Mouse (Mus musculus): Measurements from ENCODE around the gene Rcn3. TPM values are rescaled to one million over a fixed set of nuclear protein-coding genes. Genes with fewer than 3 reads are reported as not detected.

Rcn3 gene
- polyA plus RNA-seq, 1 experiment from 2014 or later = 376 TPM

GRCm38 (mm10) chr7:45094121-45094520 lies 2.1 kb upstream of the Rcn3 start:
- Histone ChIP-seq H3K27me3 (no peaks in the 10 kb centered on the region), H3K4me3 (no peak overlapping the region), H3K4me2 (peak overlapping the region; percentile 24; the same call in 1 of the 2 replicates), H3K4me1 (peaks cover 33% of the 10 kb centered on the region), H3K27ac (peak overlapping the region; percentile 89), H3K36me3 (peaks cover 28% of the 10 kb centered on the region), H3K9ac (no peak overlapping the region), H3K9me3 (no peaks in the 10 kb centered on the region)
- WGBS = 24% methylated on average over 7 of the region's 7 CpGs
- no peak for ATAC-seq (ENCODE audit: insufficient number of reproducible peaks, insufficient read depth, low FRiP score, low TSS enrichment, low read depth)

DNA sequence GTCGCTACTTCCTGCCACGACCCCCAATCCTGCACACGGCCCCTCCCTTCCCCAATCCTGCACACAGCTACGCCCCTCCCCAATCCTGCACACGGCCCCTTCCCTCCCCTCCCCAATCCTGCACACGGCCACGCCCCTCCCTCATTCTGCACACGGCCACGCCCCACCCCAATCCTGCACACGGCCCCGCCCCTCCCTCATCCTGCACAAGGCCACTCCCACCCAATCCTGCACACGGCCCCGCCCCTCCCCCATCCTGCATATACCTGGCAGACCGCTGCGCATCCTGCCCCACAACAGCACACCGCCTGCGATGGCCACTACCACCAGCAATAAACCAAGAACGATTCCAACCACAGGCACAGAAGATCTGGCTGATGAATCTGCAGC lies 1.5 kb upstream of the Rcn3 start:
- peaks cover 27% of the 10 kb centered on the region for H3K36me3 ChIP-seq
- H3K9me3 ChIP-seq = no peaks in the 10 kb centered on the region

GRCm38 (mm10) chr7:45092828-45093515 lies 951 bp upstream of the Rcn3 start:
- ATAC-seq (ENCODE audit: insufficient number of reproducible peaks, insufficient read depth, low FRiP score, low TSS enrichment, low read depth) = no peak
- Histone ChIP-seq H3K9ac (peak overlapping the region; percentile 41; the same call in 1 of the 2 replicates), H3K27ac (peak overlapping the region; percentile 89), H3K36me3 (peaks cover 32% of the 10 kb centered on the region), H3K4me1 (peaks cover 33% of the 10 kb centered on the region), H3K9me3 (no peaks in the 10 kb centered on the region), H3K27me3 (no peaks in the 10 kb centered on the region), H3K4me2 (peak overlapping the region; percentile 76), H3K4me3 (0 out of 2 replicates have a peak overlapping the region, but pooled peaks have one; percentile 16)
- WGBS = 25% methylated on average over 12 of the region's 12 CpGs

More for the DNA sequence above, 1.5 kb upstream of the Rcn3 start:
- WGBS = 31% methylated on average over 18 of the region's 18 CpGs
- peaks cover 33% of the 10 kb centered on the region for H3K4me1 ChIP-seq
- H3K4me3 ChIP-seq = no peak overlapping the region
- no peak for ATAC-seq (ENCODE audit: insufficient number of reproducible peaks, insufficient read depth, low FRiP score, low TSS enrichment, low read depth)
- H3K27ac ChIP-seq = peak overlapping the region; percentile 89
- H3K9ac ChIP-seq = no peak overlapping the region
- no peaks in the 10 kb centered on the region for H3K27me3 ChIP-seq
- no peak overlapping the region for H3K4me2 ChIP-seq

GRCm38 (mm10) chr7:45091001-45091990 lies 725 bp downstream of the Rcn3 start:
- Histone ChIP-seq H3K4me3 (peak overlapping the region; percentile 66), H3K36me3 (peaks cover 38% of the 10 kb centered on the region), H3K9me3 (no peaks in the 10 kb centered on the region), H3K4me1 (peaks cover 33% of the 10 kb centered on the region), H3K27me3 (no peaks in the 10 kb centered on the region), H3K9ac (peak overlapping the region; percentile 88), H3K27ac (peak overlapping the region; percentile 89), H3K4me2 (peak overlapping the region; percentile 76)
- 0 out of 2 replicates have a peak, but pooled peaks have one; percentile 26 for ATAC-seq (ENCODE audit: insufficient number of reproducible peaks, insufficient read depth, low FRiP score, low TSS enrichment, low read depth)
- 10% methylated on average over 35 of the region's 35 CpGs for WGBS

DNA sequence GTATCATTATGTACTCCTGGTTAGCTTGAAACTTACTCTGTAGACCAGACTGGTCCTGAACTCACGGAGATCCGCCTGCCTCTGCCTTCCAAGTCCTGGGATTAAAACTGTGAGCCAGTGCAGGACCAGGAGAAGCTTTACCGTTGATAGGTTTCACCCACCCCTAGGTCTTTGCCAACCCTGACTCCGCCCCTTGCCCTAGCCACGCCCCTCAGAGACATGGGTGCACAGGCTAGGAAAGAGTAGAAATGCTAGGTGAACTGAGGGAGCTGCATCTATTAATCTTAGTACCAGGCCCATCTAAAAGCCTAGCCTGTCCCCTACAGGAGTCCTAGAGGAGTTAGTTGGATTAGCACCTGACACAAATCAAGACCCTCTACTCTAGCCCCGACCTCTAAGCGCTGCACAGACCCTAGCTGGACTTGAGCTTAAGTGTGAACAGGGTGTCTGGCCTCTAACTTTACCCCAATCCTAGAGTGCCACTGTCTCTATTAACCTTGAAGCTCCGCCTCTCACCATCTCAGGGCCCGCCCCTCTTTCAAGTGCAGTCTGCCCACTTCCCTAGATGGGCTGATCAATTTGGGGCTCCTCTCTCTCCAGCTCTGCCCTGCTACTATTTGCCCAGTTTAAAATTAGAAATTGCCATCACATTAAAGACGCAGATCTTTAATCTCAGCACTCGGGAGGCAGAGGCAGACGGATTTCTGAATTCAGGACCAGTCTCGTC lies 1.6 kb downstream of the Rcn3 start:
- Histone ChIP-seq H3K4me2 (peak overlapping the region; percentile 76), H3K9me3 (no peaks in the 10 kb centered on the region), H3K4me1 (peaks cover 33% of the 10 kb centered on the region), H3K36me3 (peaks cover 43% of the 10 kb centered on the region), H3K9ac (peak overlapping the region; percentile 88), H3K27me3 (no peaks in the 10 kb centered on the region), H3K27ac (peak overlapping the region; percentile 89), H3K4me3 (peak overlapping the region; percentile 66)
- WGBS = 75% methylated on average over 13 of the region's 13 CpGs
- no peak for ATAC-seq (ENCODE audit: insufficient number of reproducible peaks, insufficient read depth, low FRiP score, low TSS enrichment, low read depth)

DNA sequence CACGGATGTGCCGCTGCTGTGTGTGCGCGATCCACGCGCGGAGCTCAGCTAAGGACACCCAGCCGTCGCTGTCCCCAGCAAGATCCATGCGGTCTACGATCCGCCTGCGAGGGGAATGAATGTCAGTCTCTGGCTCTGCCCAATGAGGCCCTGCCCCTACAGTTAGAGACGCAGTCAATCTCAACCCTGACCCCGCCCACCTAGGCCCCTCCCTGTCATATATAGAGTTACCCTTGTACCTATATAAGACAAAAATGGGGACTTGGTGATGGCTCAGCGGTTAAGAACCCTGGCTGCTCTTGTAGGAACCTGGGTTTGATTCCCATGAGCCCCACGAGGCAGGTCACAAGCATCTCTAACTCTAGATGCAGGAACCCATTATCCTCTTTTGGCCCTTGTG lies 3.4 kb downstream of the Rcn3 start:
- Histone ChIP-seq H3K9ac (no peak overlapping the region), H3K4me1 (peaks cover 21% of the 10 kb centered on the region), H3K4me3 (no peak overlapping the region), H3K36me3 (peaks cover 57% of the 10 kb centered on the region), H3K27ac (no peak overlapping the region), H3K4me2 (no peak overlapping the region), H3K27me3 (no peaks in the 10 kb centered on the region), H3K9me3 (no peaks in the 10 kb centered on the region)
- 93% methylated on average over 17 of the region's 17 CpGs for WGBS
- ATAC-seq (ENCODE audit: insufficient number of reproducible peaks, insufficient read depth, low FRiP score, low TSS enrichment, low read depth) = no peak

DNA sequence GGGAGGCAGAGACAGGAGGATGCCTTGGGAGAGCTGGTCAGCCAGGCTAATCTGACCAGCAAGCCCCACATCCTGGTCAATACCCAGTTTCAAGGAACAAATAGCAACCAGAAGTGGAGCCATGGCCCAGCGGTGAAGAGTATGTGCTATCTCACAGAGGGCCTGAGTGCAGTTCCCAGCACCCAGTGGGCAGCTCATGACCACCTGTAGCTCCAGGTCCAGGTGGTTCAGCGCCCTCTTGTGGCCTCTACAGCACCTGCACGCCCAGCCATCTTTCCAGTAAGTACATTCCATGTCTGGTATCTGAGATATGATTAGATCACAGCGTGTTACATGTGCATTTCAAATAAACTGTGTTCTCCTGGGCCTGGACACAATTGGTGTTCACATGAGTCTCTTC lies 5.9 kb downstream of the Rcn3 start:
- ATAC-seq (ENCODE audit: insufficient number of reproducible peaks, insufficient read depth, low FRiP score, low TSS enrichment, low read depth) = no peak
- no peak overlapping the region for H3K9ac ChIP-seq
- H3K4me2 ChIP-seq = no peak overlapping the region
- no peaks in the 10 kb centered on the region for H3K9me3 ChIP-seq
- WGBS = 79% methylated on average over 4 of the region's 4 CpGs
- H3K36me3 ChIP-seq = peaks cover 79% of the 10 kb centered on the region
- no peak overlapping the region for H3K27ac ChIP-seq
- peaks cover 22% of the 10 kb centered on the region for H3K4me1 ChIP-seq
- no peaks in the 10 kb centered on the region for H3K27me3 ChIP-seq
- no peak overlapping the region for H3K4me3 ChIP-seq

GRCm38 (mm10) chr7:45083300-45083890 lies 8.6 kb downstream of the Rcn3 start:
- Histone ChIP-seq H3K4me3 (no peak overlapping the region), H3K4me1 (peaks cover 15% of the 10 kb centered on the region), H3K4me2 (no peak overlapping the region), H3K27me3 (no peaks in the 10 kb centered on the region), H3K9me3 (no peaks in the 10 kb centered on the region), H3K9ac (peak overlapping the region; percentile 36; the same call in 1 of the 2 replicates), H3K36me3 (peaks cover 72% of the 10 kb centered on the region), H3K27ac (peak overlapping the region; percentile 80)
- ATAC-seq (ENCODE audit: insufficient number of reproducible peaks, insufficient read depth, low FRiP score, low TSS enrichment, low read depth) = no peak; the same call in 1 of the 2 replicates
- 84% methylated on average over 22 of the region's 22 CpGs for WGBS

GRCm38 (mm10) chr7:45082401-45083299 lies 9.4 kb downstream of the Rcn3 start:
- 0 out of 2 replicates have a peak, but pooled peaks have one; percentile 35 for ATAC-seq (ENCODE audit: insufficient number of reproducible peaks, insufficient read depth, low FRiP score, low TSS enrichment, low read depth)
- H3K9me3 ChIP-seq = no peaks in the 10 kb centered on the region
- H3K4me1 ChIP-seq = peaks cover 15% of the 10 kb centered on the region
- H3K36me3 ChIP-seq = peaks cover 67% of the 10 kb centered on the region
- no peaks in the 10 kb centered on the region for H3K27me3 ChIP-seq
- H3K4me2 ChIP-seq = 0 out of 2 replicates have a peak overlapping the region, but pooled peaks have one; percentile 18
- peak overlapping the region; percentile 80 for H3K27ac ChIP-seq
- 0 out of 2 replicates have a peak overlapping the region, but pooled peaks have one; percentile 36 for H3K9ac ChIP-seq
- 64% methylated on average over 25 of the region's 25 CpGs for WGBS
- H3K4me3 ChIP-seq = no peak overlapping the region

- Histone ChIP-seq H3K4me2 (no peak overlapping the region), H3K9ac (no peak overlapping the region), H3K9me3 (no peaks in the 10 kb centered on the region), H3K36me3 (peaks cover 67% of the 10 kb centered on the region), H3K27me3 (no peaks in the 10 kb centered on the region), H3K4me1 (peaks cover 15% of the 10 kb centered on the region), H3K27ac (peak overlapping the region; percentile 9; the same call in 1 of the 2 replicates), H3K4me3 (no peak overlapping the region)
- WGBS = 45% methylated on average over 5 of the region's 5 CpGs
- no peak for ATAC-seq (ENCODE audit: insufficient number of reproducible peaks, insufficient read depth, low FRiP score, low TSS enrichment, low read depth)
These were observed 11.0 kb downstream of the Rcn3 start for GRCm38 (mm10) chr7:45081016-45081415.

Measured in embryonic facial prominence, embryonic 13.5 days (tissue).